Mouse (Mus musculus) CD8-positive naive resting alpha-beta T cell, adult 2 months (primary cell): ENCODE measurements at regions not wholly inside any gene's neighbourhood (a gene's known extent, or its start where the extent isn't known, plus 50 kb on each side); places are given as distances from the start of the nearest gene placed in this dataset.

Experiments used
- DNase-seq, 2 experiments: peaks; one replicate each; pipeline ENCODE4 v3.0.0; 2022; ENCODE audit warnings: low read depth in 2 of 2, low spot score in 2 of 2

GRCm38 (mm10) chr2:51238992-51239391, 90.1 kb upstream of the Rnd3 start:
- no peak for DNase-seq

GRCm38 (mm10) chr2:51238131-51238931, 89.4 kb upstream of the Rnd3 start:
- DNase-seq, result no peak

GRCm38 (mm10) chr2:51237451-51237850, 88.5 kb upstream of the Rnd3 start:
- DNase-seq, result no peak

DNA sequence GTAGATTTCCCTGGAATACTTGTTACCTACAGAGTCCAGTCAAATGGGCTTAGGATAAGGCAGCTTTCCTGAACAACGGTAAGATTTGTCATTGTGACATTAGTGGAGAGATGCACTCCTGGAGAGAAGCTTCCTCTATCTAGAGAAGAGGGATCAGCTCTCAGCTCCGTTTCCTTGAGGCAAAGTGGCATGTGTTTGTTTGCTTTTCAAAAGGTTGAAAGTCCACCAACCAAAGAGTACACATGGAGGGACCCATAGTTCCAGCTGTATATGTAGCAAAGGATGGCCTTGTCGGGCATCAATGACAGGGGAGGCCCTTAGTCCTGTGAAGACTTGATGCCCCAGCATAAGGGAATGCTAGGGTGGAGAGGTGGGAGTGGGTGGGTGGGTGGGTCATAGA, 87.9 kb upstream of the Rnd3 start:
- DNase-seq, result no peak

DNA sequence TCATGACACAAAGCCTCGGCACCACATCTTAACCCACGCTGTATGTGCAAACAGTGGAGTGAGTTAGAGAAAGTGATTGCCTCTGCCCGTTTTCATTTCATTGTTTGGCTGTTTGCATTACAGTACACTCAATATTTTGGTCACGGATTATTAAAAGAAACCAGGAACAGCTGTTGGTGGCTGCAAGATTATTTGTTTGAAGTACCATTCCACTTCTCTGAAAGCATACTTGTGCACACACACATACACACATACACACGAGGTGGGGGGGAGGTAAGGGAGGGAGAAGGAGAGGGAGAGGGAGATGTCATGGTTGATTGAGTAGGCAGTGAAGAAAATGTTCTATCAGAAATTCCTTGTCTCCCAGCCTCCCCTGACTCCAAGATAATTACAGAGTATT, 85.5 kb upstream of the Rnd3 start:
- DNase-seq, result no peak

GRCm38 (mm10) chr2:51222851-51223250, 73.9 kb upstream of the Rnd3 start:
- DNase-seq, result no peak

- DNase-seq, result no peak
Observed at GRCm38 (mm10) chr2:51219714-51220113, 70.8 kb upstream of the Rnd3 start.

DNA sequence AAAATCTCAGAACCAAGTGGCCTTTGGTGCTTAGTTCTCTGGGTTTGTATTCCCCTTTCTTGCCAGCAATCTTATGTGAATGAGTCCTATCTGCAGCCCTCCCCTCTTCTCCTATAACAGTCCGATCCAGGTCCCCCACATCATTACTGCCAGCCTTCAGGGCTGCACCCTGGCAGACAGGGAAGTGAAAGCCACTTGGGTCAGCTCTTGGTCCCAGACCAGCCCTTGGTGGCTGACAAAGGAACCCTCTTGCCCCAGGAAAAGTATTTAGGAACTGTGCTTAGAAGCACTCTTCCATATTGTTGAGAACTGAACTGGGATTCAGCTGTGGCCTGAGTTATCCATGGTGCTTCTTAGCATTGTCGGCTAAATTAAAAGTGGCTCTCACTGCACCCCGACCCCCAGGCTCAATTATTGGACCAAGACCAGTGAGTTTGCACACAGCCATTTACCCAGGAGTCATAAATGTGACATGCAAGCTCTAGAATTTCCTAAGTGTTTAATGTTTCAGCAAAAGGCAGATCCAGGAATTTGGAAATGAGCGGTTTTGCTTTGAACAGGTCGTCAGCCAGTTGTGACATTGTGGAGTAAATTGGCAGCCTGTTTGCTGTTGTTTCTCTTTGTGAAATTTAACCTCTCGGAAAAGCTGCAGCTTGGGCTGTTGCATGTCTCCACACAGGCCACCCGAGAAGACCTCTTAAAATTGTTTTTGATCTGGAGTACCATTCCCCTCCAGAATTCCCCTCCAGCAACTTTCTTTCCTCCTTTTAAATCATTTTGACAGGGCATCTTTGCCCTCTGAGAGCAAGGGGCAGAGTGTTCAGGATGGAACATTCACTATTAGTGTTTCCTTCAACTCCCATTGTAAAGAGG, 58.5 kb upstream of the Rnd3 start:
- no peak for DNase-seq

GRCm38 (mm10) chr2:51206332-51206731, 57.4 kb upstream of the Rnd3 start:
- DNase-seq, result no peak
